Mouse (Mus musculus): Measurements from ENCODE around the gene Celf2. TPM values are rescaled to one million over a fixed set of nuclear protein-coding genes. Genes with fewer than 3 reads are reported as not detected.

Celf2 gene
- total and polyA plus RNA-seq, 2 experiments from 2014 or later: 185 to 205 TPM

GRCm38 (mm10) chr2:7013126-7013525 is 496.2 kb downstream of the Celf2 start:
- WGBS: 87% methylated on average over 5 of the region's 5 CpGs

GRCm38 (mm10) chr2:7006816-7007215 is 502.5 kb downstream of the Celf2 start:
- Histone ChIP-seq H3K4me2 (ENCODE audit: low read depth) (no peak overlapping the region), H3K4me1 (ENCODE audit: insufficient read depth) (no peaks in the 10 kb centered on the region), H3K9me3 (ENCODE audit: low read length) (no peaks in the 10 kb centered on the region), H3K9ac (no peak overlapping the region), H3K4me3 (ENCODE audit: low read depth, low read length) (no peak overlapping the region), H3K27ac (ENCODE audit: low read depth, low read length) (no peak overlapping the region), H3K27me3 (ENCODE audit: insufficient read depth, low read length) (no peaks in the 10 kb centered on the region), H3K36me3 (ENCODE audit: insufficient read depth) (no peaks in the 10 kb centered on the region)
- 66% methylated on average over 3 of the region's 3 CpGs for WGBS
- DNase-seq (no peak), ATAC-seq (no peak)
- TF ChIP-seq CTCF (IDR thresholded peaks at IDR 0.05; ENCODE audit: low read depth): no peak

More at GRCm38 (mm10) chr2:7013126-7013525, 496.2 kb downstream of the Celf2 start:
- DNase-seq (no peak), ATAC-seq (no peak)
- H3K9me3 ChIP-seq (ENCODE audit: low read length): no peaks in the 10 kb centered on the region
- H3K4me2 ChIP-seq (ENCODE audit: low read depth): no peak overlapping the region
- no peak overlapping the region for H3K27ac ChIP-seq (ENCODE audit: low read depth, low read length)
- no peak overlapping the region for H3K9ac ChIP-seq
- H3K4me1 ChIP-seq (ENCODE audit: insufficient read depth): no peaks in the 10 kb centered on the region
- no peak for TF ChIP-seq CTCF (IDR thresholded peaks at IDR 0.05; ENCODE audit: low read depth)
- no peaks in the 10 kb centered on the region for H3K36me3 ChIP-seq (ENCODE audit: insufficient read depth)
- no peaks in the 10 kb centered on the region for H3K27me3 ChIP-seq (ENCODE audit: insufficient read depth, low read length)
- no peak overlapping the region for H3K4me3 ChIP-seq (ENCODE audit: low read depth, low read length)

GRCm38 (mm10) chr2:7001967-7002366 is 507.4 kb downstream of the Celf2 start:
- H3K4me1 ChIP-seq (ENCODE audit: insufficient read depth): no peaks in the 10 kb centered on the region
- H3K36me3 ChIP-seq (ENCODE audit: insufficient read depth): no peaks in the 10 kb centered on the region
- ATAC-seq (0 out of 2 replicates have a peak, but pooled peaks have one; percentile 42), DNase-seq (peak; percentile 37)
- TF ChIP-seq CTCF (IDR thresholded peaks at IDR 0.05; ENCODE audit: low read depth): no peak
- H3K27me3 ChIP-seq (ENCODE audit: insufficient read depth, low read length): no peaks in the 10 kb centered on the region
- H3K4me3 ChIP-seq (ENCODE audit: low read depth, low read length): no peak overlapping the region
- H3K27ac ChIP-seq (ENCODE audit: low read depth, low read length): peak overlapping the region; percentile 35; the same call in 1 of the 2 replicates
- H3K4me2 ChIP-seq (ENCODE audit: low read depth): no peak overlapping the region
- no peaks in the 10 kb centered on the region for H3K9me3 ChIP-seq (ENCODE audit: low read length)
- no peak overlapping the region for H3K9ac ChIP-seq
- 21% methylated on average over 2 of the region's 2 CpGs for WGBS

- no peak for TF ChIP-seq CTCF (IDR thresholded peaks at IDR 0.05; ENCODE audit: low read depth)
- H3K9me3 ChIP-seq (ENCODE audit: low read length): no peaks in the 10 kb centered on the region
- DNase-seq (no peak), ATAC-seq (no peak; the same call in 1 of the 2 replicates)
- H3K4me3 ChIP-seq (ENCODE audit: low read depth, low read length): no peak overlapping the region
- WGBS: 73% methylated on average over 5 of the region's 5 CpGs
- no peaks in the 10 kb centered on the region for H3K27me3 ChIP-seq (ENCODE audit: insufficient read depth, low read length)
- no peak overlapping the region for H3K9ac ChIP-seq
- 0 out of 2 replicates have a peak overlapping the region, but pooled peaks have one; percentile 4 for H3K27ac ChIP-seq (ENCODE audit: low read depth, low read length)
- no peaks in the 10 kb centered on the region for H3K4me1 ChIP-seq (ENCODE audit: insufficient read depth)
- H3K4me2 ChIP-seq (ENCODE audit: low read depth): no peak overlapping the region
- no peaks in the 10 kb centered on the region for H3K36me3 ChIP-seq (ENCODE audit: insufficient read depth)
These were observed 518.3 kb downstream of the Celf2 start for GRCm38 (mm10) chr2:6991010-6991421.

- ATAC-seq: no peak
- Histone ChIP-seq H3K4me3 (ENCODE audit: low read depth, low read length) (no peak overlapping the region), H3K27me3 (ENCODE audit: insufficient read depth, low read length) (no peaks in the 10 kb centered on the region), H3K9ac (no peak overlapping the region), H3K4me1 (ENCODE audit: insufficient read depth) (no peaks in the 10 kb centered on the region), H3K4me2 (ENCODE audit: low read depth) (no peak overlapping the region), H3K9me3 (ENCODE audit: low read length) (no peaks in the 10 kb centered on the region), H3K27ac (ENCODE audit: low read depth, low read length) (no peak overlapping the region), H3K36me3 (ENCODE audit: insufficient read depth) (no peaks in the 10 kb centered on the region)
- 72% methylated on average over 4 of the region's 4 CpGs for WGBS
- no peak for DNase-seq
- no peak for TF ChIP-seq CTCF (IDR thresholded peaks at IDR 0.05; ENCODE audit: low read depth)
These were observed 523.7 kb downstream of the Celf2 start for GRCm38 (mm10) chr2:6985706-6986105.

GRCm38 (mm10) chr2:6983902-6984301 is 525.5 kb downstream of the Celf2 start:
- ATAC-seq (no peak), DNase-seq (no peak)
- no peaks in the 10 kb centered on the region for H3K27me3 ChIP-seq (ENCODE audit: insufficient read depth, low read length)
- no peaks in the 10 kb centered on the region for H3K36me3 ChIP-seq (ENCODE audit: insufficient read depth)
- H3K4me3 ChIP-seq (ENCODE audit: low read depth, low read length): no peak overlapping the region
- no peak overlapping the region for H3K4me2 ChIP-seq (ENCODE audit: low read depth)
- H3K9ac ChIP-seq: no peak overlapping the region
- TF ChIP-seq CTCF (IDR thresholded peaks at IDR 0.05; ENCODE audit: low read depth): no peak
- H3K4me1 ChIP-seq (ENCODE audit: insufficient read depth): no peaks in the 10 kb centered on the region
- 49% methylated on average over 6 of the region's 6 CpGs for WGBS
- H3K27ac ChIP-seq (ENCODE audit: low read depth, low read length): no peak overlapping the region
- H3K9me3 ChIP-seq (ENCODE audit: low read length): no peaks in the 10 kb centered on the region

- Histone ChIP-seq H3K27me3 (ENCODE audit: insufficient read depth, low read length) (no peaks in the 10 kb centered on the region), H3K27ac (ENCODE audit: low read depth, low read length) (no peak overlapping the region), H3K4me3 (ENCODE audit: low read depth, low read length) (no peak overlapping the region), H3K4me1 (ENCODE audit: insufficient read depth) (no peaks in the 10 kb centered on the region), H3K4me2 (ENCODE audit: low read depth) (no peak overlapping the region), H3K9me3 (ENCODE audit: low read length) (no peaks in the 10 kb centered on the region), H3K36me3 (ENCODE audit: insufficient read depth) (no peaks in the 10 kb centered on the region), H3K9ac (no peak overlapping the region)
- no peak for TF ChIP-seq CTCF (IDR thresholded peaks at IDR 0.05; ENCODE audit: low read depth)
- 97% methylated on average over 2 of the region's 2 CpGs for WGBS
- no peak for DNase-seq
- no peak for ATAC-seq
These were observed 533.1 kb downstream of the Celf2 start for GRCm38 (mm10) chr2:6976300-6976699.
